Mouse (Mus musculus) c-Kit-positive CD71-positive TER-119-positive erythroid progenitor cells, embryonic 14.5 days (primary cell): Measurements from ENCODE around the gene Gm4881.
"Not testable (repeated sequence)": the region's sequence is repeated elsewhere in the genome, so short reads cannot be mapped to it uniquely, and the experiment has no call there.

Source experiments
- DNase-seq: peaks from one replicate; pipeline ENCODE4 v3.0.0-alpha.2; 2013; ENCODE audit warnings: low spot score

The Gm4881 gene

GRCm38 (mm10) chr7:24895749-24896148 lies 48.5 kb downstream of the Gm4881 start:
- not testable (repeated sequence) for DNase-seq

GRCm38 (mm10) chr7:24892125-24892583 lies 52.1 kb downstream of the Gm4881 start:
- DNase-seq: no peak

- DNase-seq: no peak
Observed at GRCm38 (mm10) chr7:24891241-24892124, 52.8 kb downstream of the Gm4881 start.

- DNase-seq: peak; percentile 80
Observed at GRCm38 (mm10) chr7:24890281-24891216, 53.7 kb downstream of the Gm4881 start.

GRCm38 (mm10) chr7:24889431-24890220 lies 54.7 kb downstream of the Gm4881 start:
- DNase-seq: no peak

- DNase-seq: no peak
Observed at GRCm38 (mm10) chr7:24887096-24887495, 57.2 kb downstream of the Gm4881 start.

GRCm38 (mm10) chr7:24886308-24886633 lies 58.0 kb downstream of the Gm4881 start:
- no peak for DNase-seq

- DNase-seq: no peak
Observed at GRCm38 (mm10) chr7:24885468-24886307, 58.6 kb downstream of the Gm4881 start.

GRCm38 (mm10) chr7:24884693-24885291 lies 59.5 kb downstream of the Gm4881 start:
- no peak for DNase-seq

- DNase-seq: peak; percentile 99
Observed at GRCm38 (mm10) chr7:24883896-24884692, 60.2 kb downstream of the Gm4881 start, which contains the start of gene Rps19. Gene Rps19, plus strand, starts transcription at chr7:24884371.

- no peak for DNase-seq
Observed at GRCm38 (mm10) chr7:24882416-24883199, 61.7 kb downstream of the Gm4881 start.

- no peak for DNase-seq
Observed at GRCm38 (mm10) chr7:24879620-24880019, 64.7 kb downstream of the Gm4881 start.

GRCm38 (mm10) chr7:24877588-24877987 lies 66.7 kb downstream of the Gm4881 start:
- no peak for DNase-seq
